Mouse (Mus musculus) urinary bladder, postnatal 14 days (tissue): ENCODE results near the gene Cdk15.

ENCODE experiments used
- DNase-seq: peaks from one replicate; pipeline ENCODE4 v3.0.0; 2021; ENCODE audit warnings: low spot score

The Cdk15 gene

GRCm38 (mm10) chr1:59285880-59286279 lies 29.2 kb downstream of the Cdk15 start:
- DNase-seq: no peak

GRCm38 (mm10) chr1:59286316-59286850 lies 29.7 kb downstream of the Cdk15 start:
- no peak for DNase-seq

- no peak for DNase-seq
Observed at GRCm38 (mm10) chr1:59287733-59288132, 31.0 kb downstream of the Cdk15 start.

- no peak for DNase-seq
Observed at GRCm38 (mm10) chr1:59291652-59292051, 34.9 kb downstream of the Cdk15 start.

GRCm38 (mm10) chr1:59295769-59296168 lies 39.1 kb downstream of the Cdk15 start:
- DNase-seq: no peak

GRCm38 (mm10) chr1:59297167-59297566 lies 40.5 kb downstream of the Cdk15 start:
- DNase-seq: no peak

GRCm38 (mm10) chr1:59298491-59299090 lies 41.9 kb downstream of the Cdk15 start:
- DNase-seq: no peak

- DNase-seq: no peak
Observed at GRCm38 (mm10) chr1:59307310-59307709, 50.6 kb downstream of the Cdk15 start.

GRCm38 (mm10) chr1:59311292-59311885 lies 54.7 kb downstream of the Cdk15 start:
- no peak for DNase-seq

GRCm38 (mm10) chr1:59312187-59313153 lies 55.8 kb downstream of the Cdk15 start:
- DNase-seq: no peak

- no peak for DNase-seq
Observed at GRCm38 (mm10) chr1:59313154-59313940, 56.6 kb downstream of the Cdk15 start.

GRCm38 (mm10) chr1:59315057-59315807 lies 58.5 kb downstream of the Cdk15 start:
- DNase-seq: no peak

- no peak for DNase-seq
Observed at GRCm38 (mm10) chr1:59316031-59316385, 59.3 kb downstream of the Cdk15 start.

GRCm38 (mm10) chr1:59316386-59317051 lies 59.8 kb downstream of the Cdk15 start:
- DNase-seq: no peak

GRCm38 (mm10) chr1:59317397-59317796 lies 60.7 kb downstream of the Cdk15 start:
- DNase-seq: no peak

GRCm38 (mm10) chr1:59318878-59319277 lies 62.2 kb downstream of the Cdk15 start:
- no peak for DNase-seq

GRCm38 (mm10) chr1:59321076-59321879 lies 64.6 kb downstream of the Cdk15 start:
- no peak for DNase-seq

- DNase-seq: peak; percentile 29
Observed at GRCm38 (mm10) chr1:59321880-59322836, 65.5 kb downstream of the Cdk15 start.
